Mouse (Mus musculus): Measurements from ENCODE around the gene Inca1.
A peak's percentile ranks its signal among the peaks of the same experiment; 100 is the strongest.

Inca1 gene

DNA sequence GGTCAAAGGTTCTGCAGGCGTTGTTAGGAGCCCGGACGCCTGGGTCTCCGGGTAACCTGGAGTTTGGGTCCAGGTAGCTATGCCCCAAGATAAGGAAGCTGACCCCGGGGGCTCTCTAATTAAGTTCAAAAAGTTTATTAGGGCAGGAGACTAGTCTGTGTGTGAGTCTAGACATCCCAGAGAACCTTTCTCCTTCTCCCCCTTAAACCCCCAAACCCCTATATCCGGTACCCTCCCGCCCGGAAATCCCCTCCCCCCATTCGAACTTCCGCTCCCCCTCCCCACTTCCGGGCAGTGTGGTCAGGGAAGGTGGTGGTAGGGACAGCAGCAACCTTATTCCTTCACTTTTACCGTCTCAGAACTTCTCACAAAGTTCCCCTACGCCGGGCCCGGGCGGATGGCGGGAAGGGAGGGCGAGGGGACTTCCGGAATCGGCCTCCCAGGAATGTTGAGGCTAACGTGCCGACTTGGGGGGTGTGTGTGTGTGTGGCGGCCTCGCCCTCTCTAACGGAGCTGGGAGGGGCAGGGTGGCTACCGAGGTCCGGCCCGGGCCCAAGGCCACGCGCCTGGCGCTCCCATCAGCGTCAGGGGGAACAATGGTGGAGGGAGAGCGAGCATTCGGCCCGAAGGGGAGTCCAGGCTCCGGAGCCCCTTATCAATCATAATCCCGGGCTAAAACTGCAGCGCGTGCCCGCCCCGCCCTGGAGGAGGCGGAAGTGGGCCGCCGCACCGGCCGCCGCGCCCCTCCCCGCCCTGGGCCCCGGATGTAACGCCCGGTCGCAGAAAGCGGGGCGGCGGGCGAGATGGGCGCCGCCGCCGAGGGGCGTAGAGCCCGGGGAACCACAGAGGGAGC, 46.4 kb downstream of the Inca1 start:
- peak; percentile 63 for DNase-seq (ENCODE audit: low read depth, low spot score)

DNA sequence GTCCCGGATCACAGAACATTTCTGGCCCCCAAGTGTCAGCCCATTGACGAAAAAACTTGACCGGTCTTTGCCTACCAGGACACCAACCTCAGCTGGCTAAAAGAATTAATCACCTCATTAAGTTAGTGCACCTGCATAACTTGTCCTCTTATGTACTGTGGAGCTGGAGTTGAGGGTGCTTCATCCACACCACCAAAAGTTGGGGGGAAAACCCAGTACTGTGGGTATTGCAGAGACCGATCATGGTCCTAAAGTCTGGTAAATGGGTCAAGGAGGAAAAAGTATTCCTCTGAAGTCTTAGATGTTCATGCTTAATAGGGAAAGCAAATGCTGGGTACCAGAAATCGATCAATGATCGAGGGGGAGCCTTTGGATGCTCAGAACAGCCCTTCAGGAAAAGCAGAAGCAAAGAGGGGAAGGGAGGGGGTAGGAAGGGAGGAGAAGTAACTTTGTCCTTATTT, 47.0 kb downstream of the Inca1 start:
- no peak for DNase-seq (ENCODE audit: low read depth, low spot score)

GRCm38 (mm10) chr11:70652029-70652883, 47.7 kb downstream of the Inca1 start:
- DNase-seq (ENCODE audit: low read depth, low spot score): no peak

GRCm38 (mm10) chr11:70651391-70651790, 48.6 kb downstream of the Inca1 start:
- DNase-seq (ENCODE audit: low read depth, low spot score): no peak

GRCm38 (mm10) chr11:70650322-70651175, 49.4 kb downstream of the Inca1 start:
- DNase-seq (ENCODE audit: low read depth, low spot score): no peak

- DNase-seq (ENCODE audit: low read depth, low spot score): no peak
These were observed 50.7 kb downstream of the Inca1 start for GRCm38 (mm10) chr11:70649185-70649734.

GRCm38 (mm10) chr11:70648512-70648911, 51.4 kb downstream of the Inca1 start:
- no peak for DNase-seq (ENCODE audit: low read depth, low spot score)

DNA sequence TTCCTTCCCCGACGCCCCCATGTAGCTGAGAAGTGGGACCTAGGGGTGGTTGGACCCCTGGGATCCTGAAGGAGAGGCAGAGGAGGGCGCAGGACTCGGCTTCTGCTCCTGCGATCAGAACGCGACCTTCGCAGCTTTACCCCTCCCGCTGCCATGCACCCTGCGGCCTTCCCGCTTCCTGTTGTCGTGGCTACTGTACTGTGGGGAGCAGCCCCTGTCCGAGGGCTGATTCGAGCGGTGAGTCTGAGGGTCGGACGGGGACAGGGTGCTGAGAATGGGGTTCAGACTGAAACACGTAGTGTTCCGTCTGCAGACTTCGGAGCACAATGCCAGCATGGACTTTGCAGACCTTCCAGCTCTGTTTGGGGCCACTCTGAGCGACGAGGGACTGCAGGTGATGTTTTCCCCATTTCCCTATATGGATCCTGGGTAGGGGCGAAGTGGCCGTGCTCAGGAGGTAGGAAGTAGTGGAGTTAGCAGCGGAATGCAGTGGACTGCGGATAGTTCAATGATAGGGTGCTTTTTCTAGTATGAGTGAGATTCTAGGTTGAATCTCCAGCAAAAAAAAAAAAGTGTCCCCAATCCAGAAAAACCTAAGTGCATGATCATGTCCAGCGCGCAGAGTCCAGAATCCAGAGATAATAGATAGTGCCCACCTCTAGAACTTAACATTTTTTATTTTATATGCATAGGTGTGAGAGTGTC, 52.1 kb downstream of the Inca1 start:
- no peak for DNase-seq (ENCODE audit: low read depth, low spot score)

DNA sequence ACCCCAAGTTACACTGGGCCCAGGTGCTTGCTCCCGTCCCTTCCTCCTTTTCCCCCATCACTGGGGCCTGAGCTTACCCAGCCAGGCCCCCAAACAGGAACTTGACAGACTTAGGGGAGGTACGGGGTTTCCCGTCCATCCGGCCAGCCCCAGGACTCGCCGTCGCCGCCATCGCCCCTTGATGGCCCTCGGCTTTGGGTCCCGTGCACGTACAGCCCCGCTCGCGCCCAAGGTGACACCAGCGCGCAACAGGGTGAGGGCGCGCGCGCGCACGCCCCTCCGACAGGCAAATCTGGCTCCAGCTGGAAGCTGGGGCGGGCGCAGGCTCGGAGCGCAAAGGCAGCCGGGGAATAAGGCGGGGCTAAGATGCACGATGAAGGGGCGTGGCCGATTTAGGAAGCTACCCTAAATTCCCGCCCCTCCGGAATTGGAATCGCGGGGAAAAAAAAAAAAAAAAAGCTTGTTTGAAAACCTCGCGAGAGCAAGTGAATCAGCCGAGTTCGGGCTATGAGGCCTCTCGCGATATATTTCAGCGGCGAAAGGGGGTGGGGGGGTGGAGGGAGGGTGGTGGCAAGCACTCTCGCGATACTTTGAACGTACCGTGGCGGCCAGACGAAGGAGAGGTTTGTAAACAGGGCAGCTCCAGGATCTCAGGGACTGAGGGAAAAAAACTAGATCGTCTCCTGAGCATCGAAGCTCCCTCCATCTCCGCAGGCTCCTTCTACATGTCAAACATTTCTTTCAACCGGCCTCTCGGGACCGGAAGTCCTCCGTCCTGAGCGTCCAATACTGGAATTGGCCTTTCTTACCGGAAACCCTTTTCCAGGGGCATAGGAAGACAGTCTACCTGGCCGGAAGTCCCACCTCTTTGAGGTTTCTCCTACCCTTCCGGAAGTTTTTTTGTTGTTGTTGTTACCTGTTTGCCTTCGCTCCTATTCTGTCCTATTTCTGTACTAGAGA, 53.0 kb downstream of the Inca1 start, which contains the start of the genes Rnf167 and Slc25a11:
Rnf167 (plus strand) TSS at position 545 of the 960 bp plus-strand sequence.
Slc25a11 (minus strand) TSS at position 789 of the 960 bp plus-strand sequence.
- DNase-seq (ENCODE audit: low read depth, low spot score): peak; percentile 99

DNA sequence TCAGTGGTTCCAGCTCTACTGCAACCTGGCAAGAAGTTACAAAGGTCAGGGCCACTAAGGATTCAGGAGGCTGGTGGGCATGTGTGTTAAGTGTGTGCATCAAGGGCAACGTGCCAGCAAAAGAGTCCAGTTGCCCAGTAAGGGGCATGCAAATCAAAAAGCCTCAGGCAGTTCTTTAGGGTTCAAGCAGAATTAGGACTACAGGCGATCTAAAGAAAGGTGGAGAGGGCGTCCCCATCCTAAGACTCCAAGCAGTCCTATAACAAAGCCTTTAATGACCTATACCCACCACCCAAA, 53.7 kb downstream of the Inca1 start:
- no peak for DNase-seq (ENCODE audit: low read depth, low spot score)

DNA sequence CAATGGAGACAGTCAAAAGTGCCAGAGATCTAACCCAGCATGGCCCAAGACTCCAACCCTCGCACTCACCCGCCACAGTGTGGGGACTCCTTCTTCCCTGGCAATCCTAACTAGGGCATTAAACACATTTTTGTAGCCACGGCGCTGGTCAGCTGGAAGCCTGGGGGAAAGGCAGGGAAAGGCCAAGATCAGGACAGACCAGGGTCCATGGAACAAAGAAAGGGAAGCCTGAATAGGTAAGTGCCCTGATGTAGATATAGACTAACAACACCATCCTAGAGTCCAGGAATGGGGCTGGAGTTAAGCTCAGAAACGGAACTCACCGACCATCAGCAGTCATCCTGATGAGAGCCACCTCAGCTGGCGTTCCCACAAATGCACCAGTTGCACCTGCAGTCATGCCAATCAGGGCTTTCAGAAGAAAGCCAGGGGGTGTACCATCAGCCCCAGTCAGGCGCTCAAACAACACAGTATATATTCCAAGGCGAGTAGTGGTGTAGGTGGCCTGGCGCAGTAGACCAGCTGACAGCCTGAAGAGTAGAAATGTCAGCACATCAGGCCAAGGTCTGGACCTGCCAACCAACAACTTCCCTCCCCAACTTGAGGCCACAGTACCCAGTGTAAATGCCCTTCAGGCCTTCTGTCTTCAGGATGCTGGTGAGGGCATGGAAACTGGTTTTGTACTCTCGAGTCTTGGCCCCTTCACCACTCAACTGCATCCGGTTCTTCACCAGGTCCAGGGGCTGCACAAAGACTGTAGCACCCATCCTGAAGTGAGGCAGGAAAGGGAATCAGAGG, 54.3 kb downstream of the Inca1 start:
- DNase-seq (ENCODE audit: low read depth, low spot score): no peak

- DNase-seq (ENCODE audit: low read depth, low spot score): no peak
These were observed 55.3 kb downstream of the Inca1 start for GRCm38 (mm10) chr11:70644564-70645103.

DNA sequence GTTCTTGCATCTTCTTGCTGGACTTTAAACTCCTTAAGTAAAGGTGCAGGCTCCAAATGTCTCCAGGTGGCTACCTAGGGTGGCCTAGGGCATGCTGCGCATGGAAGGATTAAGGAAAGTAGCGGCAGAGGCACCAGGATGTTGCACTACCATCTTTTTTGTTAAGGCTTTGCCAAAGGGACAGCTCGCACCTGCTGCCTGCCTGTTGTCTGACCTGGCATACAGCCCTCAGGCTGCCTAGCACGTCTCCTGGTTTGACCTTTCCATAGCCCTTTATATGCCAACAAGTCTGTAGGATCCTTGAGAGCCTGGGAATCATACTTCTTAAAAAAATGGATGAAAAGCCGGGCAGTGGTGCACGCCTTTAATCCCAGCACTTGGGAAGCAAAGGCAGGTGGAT, 56.9 kb downstream of the Inca1 start:
- no peak for DNase-seq (ENCODE audit: low read depth, low spot score)

DNA sequence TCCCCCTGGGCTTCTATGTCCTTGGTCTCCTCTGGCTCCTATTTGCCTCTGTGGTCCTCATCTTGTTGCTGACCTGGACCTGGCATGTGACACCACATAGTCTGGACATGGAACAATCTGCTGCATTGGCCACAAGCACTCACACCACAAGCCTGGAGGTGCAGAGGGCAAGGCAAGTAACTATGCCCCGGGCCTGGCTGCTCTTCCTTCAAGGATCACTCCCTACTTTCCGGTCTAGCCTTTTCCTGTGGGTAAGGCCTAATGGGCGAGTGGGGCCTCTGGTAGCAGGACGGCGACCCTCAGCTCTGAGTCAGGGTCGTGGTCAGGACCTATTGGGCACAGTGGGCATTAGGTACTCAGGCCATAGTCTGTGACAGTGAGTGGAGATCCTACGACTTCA, 58.7 kb downstream of the Inca1 start:
- DNase-seq (ENCODE audit: low read depth, low spot score): no peak

GRCm38 (mm10) chr11:70639976-70640375, 60.0 kb downstream of the Inca1 start:
- DNase-seq (ENCODE audit: low read depth, low spot score): no peak

- no peak for DNase-seq (ENCODE audit: low read depth, low spot score)
These were observed 61.2 kb downstream of the Inca1 start, which contains the start of gene Gp1ba for GRCm38 (mm10) chr11:70638714-70639278. Gp1ba (plus strand) TSS chr11:70639122.
